ENCODE assay signal across 14 mouse cellular contexts in genomic region chr5:140282900-140283299, GRCm38 (mm10). TPM values are rescaled to one million over a fixed set of nuclear protein-coding genes. Genes with fewer than 3 reads are reported as not detected.
DNase-seq lines count a peak whose midpoint lies in the region; ATAC-seq and TF ChIP-seq lines count a peak whose summit lies in the region.
"Had no signal": no experiment of that assay in that cellular context is flagged by ENCODE, and none has a peak within 500 bp of the region (broad histone marks: within the 10 kb centered on the region; RNA-seq: fewer than 3 reads in every experiment).

No protein-coding gene starts in this region.

- H3K4me2 ChIP-seq in hindbrain, embryonic 13.5 days = no peak overlapping the region
- H3K4me2 ChIP-seq: embryonic facial prominence, embryonic 13.5 days; forebrain, embryonic 12.5 days; heart, embryonic 12.5 days; hindbrain, embryonic 15.5 days had no signal

- no peak for TF ChIP-seq POLR2A in thymus, adult 2 months (IDR thresholded peaks at IDR 0.05; ENCODE audit: control insufficient read depth, extremely low read depth, insufficient read depth, low read length, poor library complexity)

- TF ChIP-seq CTCF in thymus, adult 2 months (IDR thresholded peaks at IDR 0.05; ENCODE audit: borderline replicate concordance, control insufficient read depth, extremely low read depth, insufficient read depth, low read length, poor library complexity) = no peak

- 0 out of 2 replicates have a peak overlapping the region, but pooled peaks have one; percentile 30 for H3K27ac ChIP-seq in hindbrain, embryonic 13.5 days
- no peak overlapping the region for H3K27ac ChIP-seq in hindbrain, embryonic 10.5 days
- peak overlapping the region; percentile 83 for H3K27ac ChIP-seq in thymus, adult 2 months (ENCODE audit: control insufficient read depth, insufficient read depth, low read length)
- H3K27ac ChIP-seq in ES-E14 (ENCODE audit: insufficient read depth, low read depth, low read length, poor library complexity, severe bottlenecking) = 0 out of 2 replicates have a peak overlapping the region, but pooled peaks have one; percentile 9
- H3K27ac ChIP-seq: embryonic facial prominence, embryonic 13.5 days; forebrain, embryonic 12.5 days; heart, adult 2 months; hindbrain, embryonic 15.5 days had no signal

- no peaks in the 10 kb centered on the region for H3K9me3 ChIP-seq in hindbrain, embryonic 13.5 days
- no peaks in the 10 kb centered on the region for H3K9me3 ChIP-seq in hindbrain, embryonic 10.5 days
- no peaks in the 10 kb centered on the region for H3K9me3 ChIP-seq in ES-E14 (ENCODE audit: control insufficient read depth, insufficient read depth, low read depth, low read length)
- H3K9me3 ChIP-seq: embryonic facial prominence, embryonic 13.5 days; forebrain, embryonic 12.5 days; heart, embryonic 12.5 days; hindbrain, embryonic 15.5 days had no signal

- DNase-seq in hindbrain, embryonic 10.5 days (ENCODE audit: low spot score) = no peak
- DNase-seq in thymus, adult 2 months = peak; percentile 28
- no peak for DNase-seq in thymus, adult 18-20 months
- DNase-seq in ES-E14 (ENCODE audit: low read depth, low spot score) = no peak
- peak; percentile 20 for DNase-seq in naive thymus-derived CD4-positive, alpha-beta T cell, adult 2 months (ENCODE audit: low read depth)
- no peak for DNase-seq in lung, postnatal 4 days

- H3K36me3 ChIP-seq in hindbrain, embryonic 13.5 days = peaks cover 15% of the 10 kb centered on the region; the same call in 1 of the 2 replicates
- peaks cover 68% of the 10 kb centered on the region for H3K36me3 ChIP-seq in hindbrain, embryonic 10.5 days
- H3K36me3 ChIP-seq in thymus, adult 2 months (ENCODE audit: control insufficient read depth, insufficient read depth, low read length) = no peaks in the 10 kb centered on the region
- peaks cover 10% of the 10 kb centered on the region; the same call in 1 of the 2 replicates for H3K36me3 ChIP-seq in ES-E14 (ENCODE audit: control insufficient read depth, insufficient read depth, low read length, poor library complexity, severe bottlenecking)
- H3K36me3 ChIP-seq: hindbrain, embryonic 15.5 days had no signal

- no peak for ATAC-seq in hindbrain, embryonic 13.5 days (ENCODE audit: low FRiP score)
- ATAC-seq: forebrain, embryonic 16.5 days had no signal

- no peaks in the 10 kb centered on the region for H3K27me3 ChIP-seq in hindbrain, embryonic 13.5 days
- no peaks in the 10 kb centered on the region for H3K27me3 ChIP-seq in hindbrain, embryonic 10.5 days (ENCODE audit: insufficient read depth, poor library complexity, severe bottlenecking)
- no peaks in the 10 kb centered on the region for H3K27me3 ChIP-seq in thymus, adult 2 months (ENCODE audit: control insufficient read depth, insufficient read depth, low read length)
- H3K27me3 ChIP-seq: CH12.LX; embryonic facial prominence, embryonic 13.5 days; forebrain, embryonic 12.5 days; heart, embryonic 12.5 days; hindbrain, embryonic 15.5 days had no signal

- WGBS in hindbrain, embryonic 13.5 days = 99% methylated on average over 3 of the region's 3 CpGs
- 94% methylated on average over 3 of the region's 3 CpGs for WGBS in hindbrain, embryonic 10.5 days
- WGBS in thymus, adult 2 months = 21% methylated on average over 3 of the region's 3 CpGs

- no peak overlapping the region for H3K9ac ChIP-seq in hindbrain, embryonic 13.5 days
- H3K9ac ChIP-seq in ES-E14 (ENCODE audit: insufficient read depth, low read depth, low read length, poor library complexity, severe bottlenecking) = no peak overlapping the region; the same call in 1 of the 2 replicates
- H3K9ac ChIP-seq: embryonic facial prominence, embryonic 13.5 days; forebrain, embryonic 12.5 days; heart, embryonic 12.5 days; hindbrain, embryonic 15.5 days had no signal

- in situ Hi-C loops in ES-E14 (cut with MboI; ENCODE audit: low sequenced_read_pairs in 2 of 2, unreplicated experiment in 2 of 2) = loop anchor here in 1 of 2 experiments (25.0 kb wide), 1 partner anchor 446 kb away; the partner anchor contains the start of genes Gm26938 and Psmg3

- peaks cover 16% of the 10 kb centered on the region; the same call in 1 of the 2 replicates for H3K4me1 ChIP-seq in hindbrain, embryonic 13.5 days (replicated peaks)
- H3K4me1 ChIP-seq in hindbrain, embryonic 10.5 days (replicated peaks) = no peaks in the 10 kb centered on the region
- H3K4me1 ChIP-seq in thymus, adult 2 months (replicated peaks; ENCODE audit: control insufficient read depth, insufficient read depth, low read length) = peaks cover 70% of the 10 kb centered on the region
- peaks cover 6 to 17% of the 10 kb centered on the region in 2 experiments for H3K4me1 ChIP-seq in ES-E14 (ENCODE audit: control insufficient read depth in 2 of 2, insufficient read depth in 2 of 2, low read length in 2 of 2, poor library complexity in 1 of 2)
- H3K4me1 ChIP-seq: heart, embryonic 12.5 days had no signal

- no peak overlapping the region for H3K4me3 ChIP-seq in hindbrain, embryonic 13.5 days
- no peak overlapping the region for H3K4me3 ChIP-seq in hindbrain, embryonic 10.5 days
- no peak overlapping the region for H3K4me3 ChIP-seq in thymus, adult 2 months (ENCODE audit: control insufficient read depth, insufficient read depth, low read length)
- no peak overlapping the region for H3K4me3 ChIP-seq in ES-E14 (ENCODE audit: insufficient read depth in 1 of 2, low read depth in 1 of 2, low read length in 2 of 2, poor library complexity in 1 of 2, severe bottlenecking in 1 of 2)
- H3K4me3 ChIP-seq: embryonic facial prominence, embryonic 13.5 days; forebrain, embryonic 12.5 days; heart, adult 2 months; heart, embryonic 12.5 days; hindbrain, embryonic 15.5 days had no signal

TF ChIP-seq in ES-E14, 5 proteins besides CTCF, POLR2A, EP300 and RAD21:
- TF ChIP-seq ZC3H11A (IDR thresholded peaks at IDR 0.05; ENCODE audit: borderline replicate concordance, low read depth, low read length) = no peak

RNA-seq across cellular contexts. Expression of gene Mad1l1, which starts 38.5 kb away (rescaled TPM):
- polyA plus RNA-seq in hindbrain, embryonic 13.5 days (2015; fragmentation: Nextera tagmentation; extraction: Ambion mirVana) = 33.2 and 34.1 TPM in 2 replicates
- polyA plus RNA-seq in hindbrain, embryonic 10.5 days (2016; fragmentation: Nextera tagmentation; extraction: Ambion mirVana) = 56.2 and 60.4 TPM in 2 replicates
- polyA plus RNA-seq in thymus, adult 2 months (2012; rRNA removed) = 197 and 252 TPM in 2 replicates
- total RNA-seq in ES-E14 (2012; rRNA removed) = 47.2 and 47.3 TPM in 2 replicates

RNA-seq across cellular contexts. Expression of gene Nudt1, which starts 38.6 kb away (rescaled TPM):
- polyA plus RNA-seq in hindbrain, embryonic 13.5 days (2015; fragmentation: Nextera tagmentation; extraction: Ambion mirVana) = 26.8 and 28.6 TPM in 2 replicates
- 53.8 and 54.6 TPM in 2 replicates for polyA plus RNA-seq in hindbrain, embryonic 10.5 days (2016; fragmentation: Nextera tagmentation; extraction: Ambion mirVana)
- 23.3 and 25.0 TPM in 2 replicates for polyA plus RNA-seq in thymus, adult 2 months (2012; rRNA removed)
- total RNA-seq in ES-E14 (2012; rRNA removed) = 49.6 and 67.7 TPM in 2 replicates

RNA-seq across cellular contexts. Expression of gene Mrm2, which starts 48.8 kb away (rescaled TPM):
- polyA plus RNA-seq in hindbrain, embryonic 13.5 days (2015; fragmentation: Nextera tagmentation; extraction: Ambion mirVana) = 20.2 and 21.5 TPM in 2 replicates
- 21.5 and 21.7 TPM in 2 replicates for polyA plus RNA-seq in hindbrain, embryonic 10.5 days (2016; fragmentation: Nextera tagmentation; extraction: Ambion mirVana)
- 9.0 and 10.0 TPM in 2 replicates for polyA plus RNA-seq in thymus, adult 2 months (2012; rRNA removed)
- total RNA-seq in ES-E14 (2012; rRNA removed) = 12.3 and 14.6 TPM in 2 replicates

Comparison
In these comparisons a context has a peak if more than half of its experiments do, and no peak if none do; other contexts are left out.
1. DNase-seq: peak in thymus, adult 2 months (single experiment) and naive thymus-derived CD4-positive, alpha-beta T cell, adult 2 months (single experiment); none in hindbrain, embryonic 10.5 days (single experiment), thymus, adult 18-20 months (0 of 2), ES-E14 (single experiment) and lung, postnatal 4 days (0 of 2).